8 mouse cellular contexts compared by ENCODE assay signal in genomic region chr16:91561099-91561498, GRCm38 (mm10). TPM values are rescaled to one million over a fixed set of nuclear protein-coding genes. Genes with fewer than 3 reads are reported as not detected.
DNase-seq lines count a peak whose midpoint lies in the region; ATAC-seq and TF ChIP-seq lines count a peak whose summit lies in the region.

No protein-coding gene starts in this region.

- H3K4me3 ChIP-seq in lung, embryonic 14.5 days (ENCODE audit: low read depth, low read length), result no peak overlapping the region
- H3K4me3 ChIP-seq in small intestine, adult 2 months (ENCODE audit: low read depth, low read length), result no peak overlapping the region

- H3K27me3 ChIP-seq in lung, embryonic 14.5 days (ENCODE audit: insufficient read depth, low read length), result no peaks in the 10 kb centered on the region
- H3K27me3 ChIP-seq in small intestine, adult 2 months (ENCODE audit: control insufficient read depth, insufficient read depth, low read length), result no peaks in the 10 kb centered on the region

- H3K9me3 ChIP-seq in lung, embryonic 14.5 days (ENCODE audit: low read depth, low read length), result no peaks in the 10 kb centered on the region

- intact Hi-C loops in left cerebral cortex, postnatal 4 days (cut with DNase I), result loop anchor here (2.0 kb wide), 1 partner anchor 48 kb away; no protein-coding TSS in a partner anchor

- TF ChIP-seq POLR2A in small intestine, adult 2 months (IDR thresholded peaks at IDR 0.05; ENCODE audit: low read depth, low read length), result no peak

- H3K27ac ChIP-seq in lung, embryonic 14.5 days (ENCODE audit: low read depth), result no peak overlapping the region
- H3K27ac ChIP-seq in small intestine, adult 2 months (ENCODE audit: insufficient read depth, low read depth, low read length), result peak overlapping the region; percentile 47

- peak; percentile 22; the same call in 1 of the 2 replicates for ATAC-seq in lung, embryonic 14.5 days (ENCODE audit: insufficient read depth)

- no peak overlapping the region for H3K9ac ChIP-seq in lung, embryonic 14.5 days

- no peaks in the 10 kb centered on the region for H3K4me1 ChIP-seq in lung, embryonic 14.5 days (ENCODE audit: insufficient read depth)
- peaks cover 26% of the 10 kb centered on the region for H3K4me1 ChIP-seq in small intestine, adult 2 months (ENCODE audit: control insufficient read depth, insufficient read depth, insufficient read length, low read length)

- peak; percentile 70 for TF ChIP-seq CTCF in lung, embryonic 14.5 days (IDR thresholded peaks at IDR 0.05; ENCODE audit: low read depth)
- peak; percentile 53; the same call in 1 of the 2 replicates for TF ChIP-seq CTCF in small intestine, adult 2 months (IDR thresholded peaks at IDR 0.05; ENCODE audit: extremely low read depth, insufficient read length, insufficient replicate concordance, low read depth, low read length)

- DNase-seq in adrenal gland, postnatal 10 days, result peak; percentile 54
- DNase-seq in adrenal gland, postnatal 25 days, result no peak
- peak; percentile 45 for DNase-seq in left cerebral cortex, postnatal 4 days
- DNase-seq in left cerebral cortex, adult 11 months (ENCODE audit: low spot score), result no peak
- DNase-seq in embryo, embryonic 9.5 days (ENCODE audit: extremely low spot score), result peak; percentile 28
- DNase-seq in lung, embryonic 14.5 days, result peak; percentile 71
- DNase-seq in layer of hippocampus, postnatal 36 days, result no peak

- H3K36me3 ChIP-seq in lung, embryonic 14.5 days (ENCODE audit: insufficient read depth), result peaks cover 61% of the 10 kb centered on the region
- peaks cover 74% of the 10 kb centered on the region for H3K36me3 ChIP-seq in small intestine, adult 2 months (ENCODE audit: control insufficient read depth, insufficient read depth, low read length)

- no peak overlapping the region for H3K4me2 ChIP-seq in lung, embryonic 14.5 days

- WGBS in lung, embryonic 14.5 days, result 53% methylated on average over 9 of the region's 9 CpGs
- WGBS in small intestine, adult 2 months, result 61% methylated on average over 9 of the region's 9 CpGs

RNA-seq across cellular contexts. Expression of gene Ifngr2, which starts 14.2 kb away (rescaled TPM):
- total RNA-seq in adrenal gland, postnatal 10 days (2021), result 10 to 100 TPM; 27.5 to 31.9 TPM
- 20.1 and 31.1 TPM in 2 replicates for total RNA-seq in adrenal gland, postnatal 25 days (2021)
- 10 to 100 TPM; 88.8 to 89.4 TPM for total RNA-seq in left cerebral cortex, postnatal 4 days (2021)
- polyA plus RNA-seq in lung, embryonic 14.5 days (2014; fragmentation: Nextera tagmentation; extraction: Ambion mirVana), result 47.7 and 52.1 TPM in 2 replicates
- 48.9 and 162 TPM in 2 replicates for polyA plus RNA-seq in small intestine, adult 2 months (2012; rRNA removed)
- total RNA-seq in layer of hippocampus, postnatal 36 days (2021), result 10 to 100 TPM; 52.4 to 57.2 TPM

RNA-seq across cellular contexts. Expression of gene Tmem50b, which starts 36.5 kb away (rescaled TPM):
- total RNA-seq in adrenal gland, postnatal 10 days (2021), result 10 to 100 TPM; 33.8 to 38.3 TPM
- total RNA-seq in adrenal gland, postnatal 25 days (2021), result 57.9 and 58.3 TPM in 2 replicates
- total RNA-seq in left cerebral cortex, postnatal 4 days (2021), result 10 to 100 TPM; 76.3 to 77.4 TPM
- polyA plus RNA-seq in lung, embryonic 14.5 days (2014; fragmentation: Nextera tagmentation; extraction: Ambion mirVana), result 33.1 and 37.2 TPM in 2 replicates
- 18.4 and 20.0 TPM in 2 replicates for polyA plus RNA-seq in small intestine, adult 2 months (2012; rRNA removed)
- total RNA-seq in layer of hippocampus, postnatal 36 days (2021), result 100 to 1,000 TPM; 115 to 124 TPM

RNA-seq across cellular contexts. Expression of gene Dnajc28, which starts 57.7 kb away (rescaled TPM):
- 10 to 100 TPM; 10.9 to 15.4 TPM for total RNA-seq in adrenal gland, postnatal 10 days (2021)
- total RNA-seq in adrenal gland, postnatal 25 days (2021), result 14.5 and 17.1 TPM in 2 replicates
- 1 to 10 TPM; 1.8 to 2.8 TPM for total RNA-seq in left cerebral cortex, postnatal 4 days (2021)
- polyA plus RNA-seq in lung, embryonic 14.5 days (2014; fragmentation: Nextera tagmentation; extraction: Ambion mirVana), result 2.5 and 2.7 TPM in 2 replicates
- polyA plus RNA-seq in small intestine, adult 2 months (2012; rRNA removed), result 0.11 and 0.47 TPM in 2 replicates
- 10 to 100 TPM; 10.3 to 10.8 TPM for total RNA-seq in layer of hippocampus, postnatal 36 days (2021)

Comparison
In these comparisons a context has a peak if more than half of its experiments do, and no peak if none do; other contexts are left out.
1. DNase-seq: peak in adrenal gland, postnatal 10 days (single experiment), left cerebral cortex, postnatal 4 days (single experiment), embryo, embryonic 9.5 days (single experiment) and lung, embryonic 14.5 days (single experiment); none in adrenal gland, postnatal 25 days (single experiment), left cerebral cortex, adult 11 months (single experiment) and layer of hippocampus, postnatal 36 days (0 of 2).